Mouse (Mus musculus): Measurements from ENCODE around the gene 9230112D13Rik. TPM values are rescaled to one million over a fixed set of nuclear protein-coding genes. Genes with fewer than 3 reads are reported as not detected.

9230112D13Rik gene
- polyA plus RNA-seq, 1 experiment from 2014 or later, result not detected

- DNase-seq (no peak), ATAC-seq (no peak)
- no peak overlapping the region for H3K4me3 ChIP-seq (ENCODE audit: low read depth, low read length)
- peaks cover 35% of the 10 kb centered on the region for H3K27me3 ChIP-seq (ENCODE audit: insufficient read depth, low read length)
- TF ChIP-seq EP300 (IDR thresholded peaks at IDR 0.05; ENCODE audit: low read depth) (no peak), CTCF (IDR thresholded peaks at IDR 0.05; ENCODE audit: low read depth) (no peak)
- H3K4me1 ChIP-seq (ENCODE audit: insufficient read depth), result peaks cover 8% of the 10 kb centered on the region; the same call in 1 of the 2 replicates
- H3K9ac ChIP-seq (replicated peaks), result no peak overlapping the region
- H3K9me3 ChIP-seq (ENCODE audit: low read length), result no peaks in the 10 kb centered on the region
- no peaks in the 10 kb centered on the region for H3K36me3 ChIP-seq (replicated peaks; ENCODE audit: insufficient read depth, low read length)
- no peak overlapping the region for H3K4me2 ChIP-seq (ENCODE audit: low read depth, low read length)
- 63% methylated on average over 6 of the region's 6 CpGs for WGBS (ENCODE audit: insufficient replicate concordance)
- H3K27ac ChIP-seq (ENCODE audit: low read depth), result no peak overlapping the region
These were observed 18.8 kb downstream of the 9230112D13Rik start for GRCm38 (mm10) chr14:34503759-34504158.

GRCm38 (mm10) chr14:34503325-34503647 is 19.3 kb downstream of the 9230112D13Rik start, which contains the start of gene Bmpr1a:
TSS of gene Bmpr1a (minus strand) at chr14:34503341.
- H3K9me3 ChIP-seq (ENCODE audit: low read length), result no peaks in the 10 kb centered on the region
- peak within 1 kb of the TSS; percentile 83 for H3K9ac ChIP-seq (replicated peaks)
- DNase-seq, result no peak
- H3K27me3 ChIP-seq (ENCODE audit: insufficient read depth, low read length), result peaks cover 35% of the 10 kb centered on the region
- no peaks in the 10 kb centered on the region for H3K36me3 ChIP-seq (replicated peaks; ENCODE audit: insufficient read depth, low read length)
- H3K27ac ChIP-seq (ENCODE audit: low read depth), result peak within 1 kb of the TSS; percentile 95
- peak within 1 kb of the TSS; percentile 81 for H3K4me2 ChIP-seq (ENCODE audit: low read depth, low read length)
- no peak for TF ChIP-seq EP300 (IDR thresholded peaks at IDR 0.05; ENCODE audit: low read depth)
- TF ChIP-seq CTCF (IDR thresholded peaks at IDR 0.05; ENCODE audit: low read depth), result no peak
- peak within 1 kb of the TSS; percentile 74 for H3K4me3 ChIP-seq (ENCODE audit: low read depth, low read length)
- WGBS (ENCODE audit: insufficient replicate concordance), result 11% methylated on average over 15 of the region's 15 CpGs
- no peak for ATAC-seq
- H3K4me1 ChIP-seq (ENCODE audit: insufficient read depth), result peaks cover 8% of the 10 kb centered on the region; the same call in 1 of the 2 replicates

- 3% methylated on average over 49 of the region's 115 CpGs for WGBS (ENCODE audit: insufficient replicate concordance)
- peak overlapping the region; percentile 95 for H3K27ac ChIP-seq (ENCODE audit: low read depth)
These were observed 19.9 kb downstream of the 9230112D13Rik start for GRCm38 (mm10) chr14:34502475-34503324.

GRCm38 (mm10) chr14:34501804-34502474 is 20.7 kb downstream of the 9230112D13Rik start:
- peaks cover 35% of the 10 kb centered on the region for H3K27me3 ChIP-seq (ENCODE audit: insufficient read depth, low read length)
- TF ChIP-seq CTCF (IDR thresholded peaks at IDR 0.05; ENCODE audit: low read depth) (no peak), EP300 (IDR thresholded peaks at IDR 0.05; ENCODE audit: low read depth) (no peak)
- H3K9me3 ChIP-seq (ENCODE audit: low read length), result no peaks in the 10 kb centered on the region
- peak overlapping the region; percentile 81 for H3K4me2 ChIP-seq (ENCODE audit: low read depth, low read length)
- H3K9ac ChIP-seq (replicated peaks), result peak overlapping the region; percentile 83
- peak overlapping the region; percentile 74 for H3K4me3 ChIP-seq (ENCODE audit: low read depth, low read length)
- H3K4me1 ChIP-seq (ENCODE audit: insufficient read depth), result peaks cover 11% of the 10 kb centered on the region
- DNase-seq (peak; percentile 40), ATAC-seq (peak; percentile 37)
- H3K36me3 ChIP-seq (replicated peaks; ENCODE audit: insufficient read depth, low read length), result no peaks in the 10 kb centered on the region
- H3K27ac ChIP-seq (ENCODE audit: low read depth), result peak overlapping the region; percentile 95
- under 1% methylated on average over 66 of the region's 77 CpGs for WGBS (ENCODE audit: insufficient replicate concordance)

More at GRCm38 (mm10) chr14:34502475-34503324, 19.9 kb downstream of the 9230112D13Rik start:
- TF ChIP-seq CTCF (IDR thresholded peaks at IDR 0.05; ENCODE audit: low read depth) (no peak), EP300 (IDR thresholded peaks at IDR 0.05; ENCODE audit: low read depth) (no peak)
- H3K4me3 ChIP-seq (ENCODE audit: low read depth, low read length), result peak overlapping the region; percentile 74
- no peaks in the 10 kb centered on the region for H3K36me3 ChIP-seq (replicated peaks; ENCODE audit: insufficient read depth, low read length)
- DNase-seq (peak; percentile 86), ATAC-seq (peak; percentile 91)
- peak overlapping the region; percentile 81 for H3K4me2 ChIP-seq (ENCODE audit: low read depth, low read length)
- peak overlapping the region; percentile 83 for H3K9ac ChIP-seq (replicated peaks)
- H3K27me3 ChIP-seq (ENCODE audit: insufficient read depth, low read length), result peaks cover 35% of the 10 kb centered on the region
- peaks cover 8% of the 10 kb centered on the region; the same call in 1 of the 2 replicates for H3K4me1 ChIP-seq (ENCODE audit: insufficient read depth)
- no peaks in the 10 kb centered on the region for H3K9me3 ChIP-seq (ENCODE audit: low read length)

- WGBS (ENCODE audit: insufficient replicate concordance), result under 1% methylated on average over 16 of the region's 16 CpGs
- Histone ChIP-seq H3K4me3 (ENCODE audit: low read depth, low read length) (peak overlapping the region; percentile 74), H3K27me3 (ENCODE audit: insufficient read depth, low read length) (peaks cover 35% of the 10 kb centered on the region)
These were observed 21.2 kb downstream of the 9230112D13Rik start for GRCm38 (mm10) chr14:34501447-34501803.

GRCm38 (mm10) chr14:34500309-34500708 is 22.3 kb downstream of the 9230112D13Rik start:
- Histone ChIP-seq H3K4me2 (ENCODE audit: low read depth, low read length) (no peak overlapping the region), H3K27me3 (ENCODE audit: insufficient read depth, low read length) (peaks cover 32% of the 10 kb centered on the region), H3K36me3 (replicated peaks; ENCODE audit: insufficient read depth, low read length) (no peaks in the 10 kb centered on the region), H3K9me3 (ENCODE audit: low read length) (no peaks in the 10 kb centered on the region), H3K4me3 (ENCODE audit: low read depth, low read length) (no peak overlapping the region), H3K27ac (ENCODE audit: low read depth) (no peak overlapping the region), H3K9ac (replicated peaks) (no peak overlapping the region), H3K4me1 (ENCODE audit: insufficient read depth) (peaks cover 11% of the 10 kb centered on the region)
- no peak for DNase-seq
- TF ChIP-seq CTCF (IDR thresholded peaks at IDR 0.05; ENCODE audit: low read depth) (no peak), EP300 (IDR thresholded peaks at IDR 0.05; ENCODE audit: low read depth) (no peak)
- WGBS (ENCODE audit: insufficient replicate concordance), result 27% methylated on average over 4 of the region's 4 CpGs
- no peak for ATAC-seq

More at GRCm38 (mm10) chr14:34501447-34501803, 21.2 kb downstream of the 9230112D13Rik start:
- no peak for ATAC-seq
- peak overlapping the region; percentile 95 for H3K27ac ChIP-seq (ENCODE audit: low read depth)
- H3K9ac ChIP-seq (replicated peaks), result peak overlapping the region; percentile 83
- H3K36me3 ChIP-seq (replicated peaks; ENCODE audit: insufficient read depth, low read length), result no peaks in the 10 kb centered on the region
- H3K9me3 ChIP-seq (ENCODE audit: low read length), result no peaks in the 10 kb centered on the region
- no peak for DNase-seq
- H3K4me1 ChIP-seq (ENCODE audit: insufficient read depth), result peaks cover 11% of the 10 kb centered on the region
- TF ChIP-seq CTCF (IDR thresholded peaks at IDR 0.05; ENCODE audit: low read depth) (no peak), EP300 (IDR thresholded peaks at IDR 0.05; ENCODE audit: low read depth) (no peak)
- peak overlapping the region; percentile 81 for H3K4me2 ChIP-seq (ENCODE audit: low read depth, low read length)
